Mouse (Mus musculus): ENCODE data around the gene Rrn3. TPM values are rescaled to one million over a fixed set of nuclear protein-coding genes. Genes with fewer than 3 reads are reported as not detected.
"Not testable (repeated sequence)": the region's sequence is repeated elsewhere in the genome, so short reads cannot be mapped to it uniquely, and the experiment has no call there.

Rrn3 gene
- 124 and 127 TPM in 2 replicates for polyA plus RNA-seq (2016; fragmentation: Nextera tagmentation; extraction: Ambion mirVana)

GRCm38 (mm10) chr16:13780353-13781036 is at the start of gene Rrn3:
Gene Rrn3, plus strand, starts transcription at chr16:13780708.
- Histone ChIP-seq H3K36me3 (peaks cover 21% of the 10 kb centered on the region), H3K4me3 (peak within 1 kb of the TSS; percentile 74), H3K27me3 (no peaks in the 10 kb centered on the region), H3K4me2 (replicated peaks) (peak within 1 kb of the TSS; percentile 80), H3K27ac (peak within 1 kb of the TSS; percentile 82), H3K9me3 (replicated peaks) (no peaks in the 10 kb centered on the region), H3K9ac (peak within 1 kb of the TSS; percentile 86), H3K4me1 (peaks cover 22% of the 10 kb centered on the region)
- under 1% methylated on average over 57 of the region's 57 CpGs for WGBS
- peak; percentile 99 for ATAC-seq (ENCODE audit: low FRiP score)

DNA sequence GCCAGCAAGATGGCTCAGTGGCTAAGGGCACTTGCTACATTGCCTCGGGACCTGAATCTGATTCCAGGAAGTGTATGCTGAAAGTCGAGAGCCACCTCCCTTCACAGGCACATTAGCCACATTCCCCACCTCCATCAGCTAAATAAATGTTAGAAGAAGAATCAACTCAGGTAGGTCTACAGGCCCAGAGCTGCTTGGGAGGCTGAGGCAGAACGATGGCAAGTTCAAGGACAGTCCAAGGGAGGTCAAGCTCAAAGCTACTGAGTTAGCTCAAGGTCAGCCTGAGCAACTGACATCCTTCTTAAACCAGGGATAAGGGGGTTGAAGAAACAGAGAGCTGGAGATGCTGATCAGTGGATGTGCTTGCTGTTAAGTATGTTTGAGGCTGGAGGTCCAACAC is 47.7 kb upstream of the Rrn3 start:
- Histone ChIP-seq H3K4me3 (no peak overlapping the region), H3K9me3 (replicated peaks) (no peaks in the 10 kb centered on the region), H3K4me2 (replicated peaks) (no peak overlapping the region), H3K27me3 (peaks cover 7% of the 10 kb centered on the region; the same call in 1 of the 2 replicates), H3K27ac (no peak overlapping the region), H3K4me1 (peaks cover 5% of the 10 kb centered on the region; the same call in 1 of the 2 replicates), H3K9ac (no peak overlapping the region), H3K36me3 (no peaks in the 10 kb centered on the region)
- no peak for ATAC-seq (ENCODE audit: low FRiP score)
- WGBS: 83% methylated on average over 3 of the region's 3 CpGs

DNA sequence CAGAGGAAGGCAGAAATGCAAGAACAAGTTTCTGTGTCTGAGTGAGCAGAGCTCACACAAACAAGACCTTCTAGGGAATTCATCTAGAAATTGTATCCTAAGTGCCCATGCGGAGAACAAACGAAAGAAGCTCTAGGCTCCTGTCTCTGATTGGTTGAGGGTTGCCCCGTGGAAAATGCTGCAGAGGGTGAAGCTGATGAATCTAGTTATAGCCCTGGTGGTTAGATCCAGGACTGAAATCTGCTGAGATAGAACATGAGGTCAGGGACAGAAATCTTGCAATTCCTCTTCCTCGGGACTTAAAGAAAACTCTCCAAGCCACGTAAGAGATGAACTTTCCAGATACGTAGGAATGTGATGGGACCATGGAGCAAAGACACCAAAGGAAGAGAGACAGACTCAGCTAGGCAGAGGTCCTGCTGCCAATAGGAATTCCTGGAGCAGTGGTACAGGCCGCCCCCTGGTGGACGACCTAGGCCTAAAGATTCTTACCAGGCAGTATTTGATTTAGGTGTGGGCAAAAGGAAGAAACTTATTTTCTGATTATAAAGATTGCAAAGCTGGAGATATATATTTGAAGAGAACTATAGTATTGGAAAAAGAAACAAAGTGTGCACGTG is 46.9 kb upstream of the Rrn3 start:
- no peak overlapping the region for H3K27ac ChIP-seq
- no peaks in the 10 kb centered on the region for H3K9me3 ChIP-seq (replicated peaks)
- H3K4me3 ChIP-seq: no peak overlapping the region
- no peak for ATAC-seq (ENCODE audit: low FRiP score)
- peaks cover 5% of the 10 kb centered on the region; the same call in 1 of the 2 replicates for H3K4me1 ChIP-seq
- H3K4me2 ChIP-seq (replicated peaks): no peak overlapping the region
- WGBS: 23% methylated on average over 9 of the region's 9 CpGs
- H3K36me3 ChIP-seq: no peaks in the 10 kb centered on the region
- H3K9ac ChIP-seq: no peak overlapping the region
- H3K27me3 ChIP-seq: peaks cover 7% of the 10 kb centered on the region; the same call in 1 of the 2 replicates

GRCm38 (mm10) chr16:13735977-13736376 is 44.5 kb upstream of the Rrn3 start:
- Histone ChIP-seq H3K4me2 (replicated peaks) (no peak overlapping the region), H3K27ac (no peak overlapping the region), H3K4me3 (no peak overlapping the region), H3K36me3 (no peaks in the 10 kb centered on the region), H3K27me3 (no peaks in the 10 kb centered on the region), H3K4me1 (no peaks in the 10 kb centered on the region), H3K9me3 (replicated peaks) (no peaks in the 10 kb centered on the region), H3K9ac (no peak overlapping the region)
- ATAC-seq (ENCODE audit: low FRiP score): no peak
- 87% methylated on average over 8 of the region's 8 CpGs for WGBS

GRCm38 (mm10) chr16:13739044-13739443 is 41.5 kb upstream of the Rrn3 start:
- not testable (repeated sequence) for H3K27ac ChIP-seq; H3K4me1 ChIP-seq; H3K9me3 ChIP-seq (replicated peaks); H3K4me3 ChIP-seq; H3K9ac ChIP-seq; H3K36me3 ChIP-seq; ATAC-seq (ENCODE audit: low FRiP score); H3K27me3 ChIP-seq; H3K4me2 ChIP-seq (replicated peaks)
- 58% methylated on average over 4 of the region's 4 CpGs for WGBS

DNA sequence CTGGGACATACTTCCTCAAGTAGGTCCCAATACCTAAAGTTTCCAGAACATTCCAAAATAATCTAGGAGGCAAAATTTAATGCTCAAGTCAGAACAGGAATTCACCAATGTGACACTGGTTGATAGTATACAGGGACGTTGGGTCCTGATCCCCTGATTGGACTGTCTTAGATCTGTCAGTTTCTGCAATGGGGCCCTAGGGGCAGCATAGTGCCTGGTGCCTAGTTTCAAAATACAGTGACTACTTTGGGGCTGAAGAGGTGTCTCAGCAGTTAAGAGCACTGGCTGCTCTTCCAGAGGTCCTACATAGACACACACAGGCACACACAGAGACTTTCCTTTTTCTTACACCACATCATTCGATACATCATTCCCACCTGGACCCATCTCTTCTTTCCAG is 39.7 kb upstream of the Rrn3 start:
- H3K9ac ChIP-seq: no peak overlapping the region
- H3K4me1 ChIP-seq: no peaks in the 10 kb centered on the region
- WGBS: 71% methylated on average over 2 of the region's 2 CpGs
- no peaks in the 10 kb centered on the region for H3K27me3 ChIP-seq
- no peak overlapping the region for H3K4me2 ChIP-seq (replicated peaks)
- H3K27ac ChIP-seq: no peak overlapping the region
- ATAC-seq (ENCODE audit: low FRiP score): no peak
- H3K9me3 ChIP-seq (replicated peaks): no peaks in the 10 kb centered on the region
- no peaks in the 10 kb centered on the region for H3K36me3 ChIP-seq
- H3K4me3 ChIP-seq: no peak overlapping the region

DNA sequence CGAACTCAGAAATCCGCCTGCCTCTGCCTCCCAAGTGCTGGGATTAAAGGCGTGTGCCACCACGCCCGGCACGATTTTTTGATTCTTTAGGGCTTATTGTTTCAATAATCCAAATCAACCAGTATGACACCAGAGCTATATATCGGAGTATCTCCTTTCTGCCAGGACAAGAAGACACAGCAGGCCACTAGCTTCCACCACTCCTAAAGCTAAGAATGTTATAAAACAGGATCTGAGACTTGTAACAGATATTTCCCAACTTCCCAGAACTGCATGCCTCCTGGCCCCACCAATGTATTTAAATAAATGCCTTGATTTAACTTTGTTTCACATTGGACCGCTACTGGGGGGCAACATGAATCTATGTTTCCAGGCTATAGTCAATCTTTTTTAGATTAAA is 32.8 kb upstream of the Rrn3 start:
- Histone ChIP-seq H3K9me3 (replicated peaks) (no peaks in the 10 kb centered on the region), H3K4me3 (no peak overlapping the region), H3K9ac (no peak overlapping the region), H3K4me2 (replicated peaks) (no peak overlapping the region), H3K27ac (no peak overlapping the region), H3K36me3 (no peaks in the 10 kb centered on the region), H3K27me3 (no peaks in the 10 kb centered on the region), H3K4me1 (0 out of 2 replicates have a peak, but pooled peaks cover 2% of the 10 kb centered on the region)
- 92% methylated on average over 8 of the region's 8 CpGs for WGBS
- no peak for ATAC-seq (ENCODE audit: low FRiP score)

DNA sequence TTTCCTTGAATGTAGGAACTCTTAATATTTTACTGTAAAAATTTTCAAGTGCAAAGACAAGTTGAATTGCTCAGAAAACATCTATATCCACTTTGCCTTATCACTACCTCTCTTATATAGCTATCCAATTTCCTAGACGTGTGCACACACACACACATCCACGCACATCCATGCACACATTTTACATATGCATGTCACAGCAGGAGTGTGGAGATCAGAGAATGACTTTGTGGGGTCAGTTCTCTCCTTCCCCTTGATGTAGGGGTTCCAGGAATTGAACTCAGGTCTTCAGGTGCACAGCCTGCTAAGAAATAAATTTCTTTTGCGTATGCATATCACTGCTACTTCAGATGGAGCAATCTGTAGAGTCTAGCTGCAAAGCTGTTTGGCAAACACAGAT is 32.4 kb upstream of the Rrn3 start:
- WGBS: 62% methylated on average over 3 of the region's 3 CpGs
- H3K9ac ChIP-seq: no peak overlapping the region
- ATAC-seq (ENCODE audit: low FRiP score): no peak

DNA sequence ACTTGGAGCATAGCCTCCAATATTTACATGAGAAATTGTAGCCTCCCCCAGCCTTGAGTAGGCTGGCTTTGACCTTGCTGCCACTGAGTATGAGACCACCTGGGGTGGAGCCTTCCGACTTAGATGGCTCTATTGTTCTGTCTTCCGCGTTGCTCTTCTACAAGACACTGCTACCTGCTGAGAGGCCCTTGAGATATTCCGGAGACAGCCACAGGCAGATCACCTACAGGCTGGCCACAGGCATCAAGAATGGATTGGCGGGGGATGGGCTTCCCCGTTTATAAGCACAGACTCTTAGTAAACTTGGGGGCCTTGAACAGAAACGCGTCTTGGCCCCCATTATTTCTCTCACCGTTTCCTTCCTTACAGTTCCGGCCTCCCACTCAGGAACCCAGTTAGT is 31.7 kb upstream of the Rrn3 start:
- not testable (repeated sequence) for H3K4me1 ChIP-seq; H3K4me2 ChIP-seq (replicated peaks)
- WGBS: 17% methylated on average over 10 of the region's 10 CpGs

More for the DNA sequence above, 32.4 kb upstream of the Rrn3 start:
- Histone ChIP-seq H3K36me3 (no peaks in the 10 kb centered on the region), H3K27ac (no peak overlapping the region), H3K4me2 (replicated peaks) (no peak overlapping the region), H3K4me1 (0 out of 2 replicates have a peak, but pooled peaks cover 2% of the 10 kb centered on the region), H3K4me3 (no peak overlapping the region), H3K27me3 (no peaks in the 10 kb centered on the region), H3K9me3 (replicated peaks) (no peaks in the 10 kb centered on the region)

DNA sequence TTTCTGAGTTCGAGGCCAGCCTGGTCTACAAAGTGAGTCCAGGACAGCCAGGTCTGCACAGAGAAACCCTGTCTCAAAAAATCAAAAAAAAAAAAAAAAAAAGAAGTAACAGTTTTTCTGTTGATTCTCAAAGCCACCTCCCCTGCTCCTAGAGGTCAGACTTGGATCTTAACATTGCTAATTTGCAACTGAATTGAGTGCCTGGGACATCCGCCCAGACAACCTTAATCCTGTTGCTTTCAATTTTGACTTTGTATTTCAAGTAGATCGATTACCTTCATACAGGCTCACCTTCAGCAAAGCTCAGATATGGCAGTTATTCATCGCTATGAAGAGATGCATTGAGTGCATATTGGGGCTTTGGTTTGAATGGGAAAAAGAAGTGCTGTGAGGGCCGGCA is 31.2 kb upstream of the Rrn3 start:
- Histone ChIP-seq H3K4me3 (no peak overlapping the region), H3K9me3 (replicated peaks) (no peaks in the 10 kb centered on the region), H3K4me2 (replicated peaks) (no peak overlapping the region), H3K9ac (no peak overlapping the region), H3K4me1 (0 out of 2 replicates have a peak, but pooled peaks cover 2% of the 10 kb centered on the region), H3K27ac (no peak overlapping the region), H3K36me3 (no peaks in the 10 kb centered on the region), H3K27me3 (no peaks in the 10 kb centered on the region)
- WGBS: 53% methylated on average over 5 of the region's 5 CpGs
- no peak for ATAC-seq (ENCODE audit: low FRiP score)

More for the DNA sequence above, 31.7 kb upstream of the Rrn3 start:
- H3K9me3 ChIP-seq (replicated peaks); ATAC-seq (ENCODE audit: low FRiP score); H3K36me3 ChIP-seq; H3K4me3 ChIP-seq; H3K9ac ChIP-seq; H3K27ac ChIP-seq; H3K27me3 ChIP-seq: not testable (repeated sequence)

DNA sequence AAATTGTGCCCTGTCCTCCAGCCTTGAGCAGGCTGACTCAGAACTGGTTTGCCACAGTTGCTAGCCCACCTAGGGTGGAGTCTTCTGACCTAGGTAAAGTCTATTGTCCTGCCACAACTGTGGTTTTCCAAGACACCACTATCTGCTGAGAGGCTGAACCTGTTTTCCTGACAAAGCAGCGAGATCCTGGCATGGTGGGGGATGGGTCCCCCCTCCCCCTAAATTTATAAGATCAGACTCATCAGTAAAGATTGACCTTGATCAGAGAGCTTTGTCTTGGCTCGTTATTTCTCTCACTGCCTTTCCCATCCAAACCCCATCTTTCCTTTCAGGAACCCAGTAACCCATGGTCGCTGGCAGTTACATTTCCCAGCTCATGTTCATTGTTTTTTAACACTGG is 30.5 kb upstream of the Rrn3 start:
- Histone ChIP-seq H3K4me3 (no peak overlapping the region), H3K27me3 (no peaks in the 10 kb centered on the region), H3K27ac (no peak overlapping the region), H3K4me1 (peaks cover 3% of the 10 kb centered on the region; the same call in 1 of the 2 replicates), H3K9ac (no peak overlapping the region), H3K9me3 (replicated peaks) (no peaks in the 10 kb centered on the region), H3K4me2 (replicated peaks) (no peak overlapping the region), H3K36me3 (no peaks in the 10 kb centered on the region)
- 60% methylated on average over 3 of the region's 3 CpGs for WGBS
- no peak for ATAC-seq (ENCODE audit: low FRiP score)

DNA sequence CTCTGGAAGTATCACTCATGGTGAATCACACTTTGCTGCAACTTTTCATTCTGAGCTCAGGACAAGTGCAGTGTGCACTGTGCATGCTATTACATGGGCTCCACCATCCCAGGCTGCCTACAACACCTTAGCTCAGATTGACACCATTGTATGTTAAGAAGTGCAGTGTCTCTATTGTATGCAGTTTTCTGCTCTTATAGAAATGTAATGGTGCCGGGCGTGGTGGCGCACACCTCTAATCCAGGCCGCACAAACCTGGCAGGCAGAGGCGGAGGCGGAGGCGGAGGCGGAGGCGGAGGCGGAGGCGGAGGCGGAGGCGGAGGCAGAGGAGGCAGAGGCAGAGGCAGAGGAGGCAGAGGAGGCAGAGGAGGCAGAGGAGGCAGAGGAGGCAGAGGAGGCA is 29.9 kb upstream of the Rrn3 start:
- Histone ChIP-seq H3K9ac (no peak overlapping the region), H3K9me3 (replicated peaks) (no peaks in the 10 kb centered on the region), H3K4me1 (peaks cover 5% of the 10 kb centered on the region; the same call in 1 of the 2 replicates), H3K4me3 (no peak overlapping the region), H3K4me2 (replicated peaks) (no peak overlapping the region), H3K36me3 (no peaks in the 10 kb centered on the region), H3K27me3 (no peaks in the 10 kb centered on the region), H3K27ac (no peak overlapping the region)
- WGBS: 92% methylated on average over 13 of the region's 13 CpGs
- ATAC-seq (ENCODE audit: low FRiP score): no peak

DNA sequence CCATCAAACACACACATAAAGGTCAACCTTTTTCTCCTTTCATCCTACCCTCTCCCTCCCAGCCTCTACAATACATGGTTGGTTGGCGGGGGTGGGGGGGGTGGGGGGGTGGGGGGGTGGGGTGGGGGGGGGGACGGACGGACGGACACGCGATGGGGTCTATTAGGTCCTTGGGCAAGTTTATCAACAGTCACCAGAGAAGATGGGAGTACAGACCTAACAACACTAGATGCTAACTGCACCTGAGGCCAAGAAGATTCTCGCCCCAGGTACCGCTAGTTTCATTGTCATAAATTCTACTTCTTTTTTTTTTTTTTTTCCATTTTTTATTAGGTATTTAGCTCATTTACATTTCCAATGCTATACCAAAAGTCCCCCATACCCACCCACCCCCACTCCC is 26.5 kb upstream of the Rrn3 start:
- Histone ChIP-seq H3K4me2 (replicated peaks) (peak overlapping the region; percentile 78), H3K27ac (no peak overlapping the region), H3K9ac (no peak overlapping the region), H3K4me3 (peak overlapping the region; percentile 63; the same call in 1 of the 2 replicates), H3K9me3 (replicated peaks) (no peaks in the 10 kb centered on the region), H3K36me3 (no peaks in the 10 kb centered on the region), H3K4me1 (peaks cover 3% of the 10 kb centered on the region), H3K27me3 (no peaks in the 10 kb centered on the region)
- ATAC-seq (ENCODE audit: low FRiP score): peak; percentile 65
- WGBS: 82% methylated on average over 8 of the region's 8 CpGs

Measured in hindbrain, embryonic 12.5 days (tissue).